Mouse (Mus musculus): ENCODE data around the gene Chic1. TPM values are rescaled to one million over a fixed set of nuclear protein-coding genes. Genes with fewer than 3 reads are reported as not detected.

Gene Chic1
- polyA plus RNA-seq, 2 experiments from 2014 or later, result 2.4 to 3.4 TPM

DNA sequence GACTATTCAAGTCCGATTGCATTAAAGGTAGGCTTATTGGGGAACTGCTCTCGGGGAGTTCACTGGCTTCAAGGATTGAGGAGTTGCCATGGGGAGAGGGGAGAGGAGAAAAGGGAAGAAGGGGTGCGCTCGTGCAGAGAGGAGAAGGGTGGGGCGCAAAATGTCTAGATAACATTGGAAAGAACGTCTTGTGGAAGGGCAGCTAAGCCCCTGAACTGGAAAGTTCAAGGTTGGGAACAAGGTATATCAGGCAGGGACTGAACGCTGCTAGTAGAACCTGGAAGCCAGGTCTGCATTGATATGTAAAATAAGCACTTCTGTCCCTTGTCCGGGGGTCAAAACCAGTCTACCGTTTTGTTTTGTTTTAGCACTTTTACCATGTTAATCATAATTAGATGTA is 81.7 kb downstream of the Chic1 start:
- no peak for ATAC-seq

DNA sequence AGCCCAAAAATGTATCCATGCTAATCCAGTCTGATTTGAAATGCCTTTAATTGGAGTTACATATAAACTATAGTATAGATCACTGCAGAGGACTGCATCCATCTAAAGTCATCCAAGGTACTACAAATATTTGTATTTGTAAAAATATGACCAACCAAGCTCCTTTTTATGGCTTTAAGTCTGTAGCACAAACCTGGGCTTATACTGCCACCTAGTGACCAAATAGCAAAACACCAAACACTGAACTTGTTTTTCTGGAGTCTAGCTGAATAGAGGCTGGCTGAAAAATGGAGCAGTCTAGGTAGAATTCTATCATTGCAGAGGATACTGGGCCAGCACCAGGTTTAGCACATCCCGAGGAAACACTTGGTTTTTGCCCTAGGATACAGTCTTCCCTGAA is 84.5 kb downstream of the Chic1 start:
- ATAC-seq, result peak; percentile 59

DNA sequence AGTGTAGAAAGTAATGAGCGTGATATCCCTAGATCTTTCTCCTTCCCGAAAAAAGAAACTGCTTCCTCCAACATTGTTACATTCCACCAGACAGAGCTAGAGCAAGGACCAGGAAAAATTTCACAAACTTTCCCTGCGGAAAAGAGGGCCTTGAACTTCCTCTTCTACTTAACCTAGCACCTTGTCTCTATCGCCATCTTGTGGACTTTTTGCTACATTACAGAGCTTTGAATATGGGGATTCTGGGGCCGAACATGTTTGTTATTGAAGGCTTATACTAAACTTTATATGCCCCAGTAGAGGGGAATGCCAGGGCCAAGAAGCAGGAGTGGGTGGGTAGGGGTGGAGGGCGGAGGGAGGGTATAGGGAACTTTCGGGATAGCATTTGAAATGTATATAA is 87.5 kb downstream of the Chic1 start:
- ATAC-seq, result no peak

Other genes with a start within 250 kb of the Chic1 start
- gene Nap1l2, start 169.8 kb upstream of the Chic1 start, polyA plus RNA-seq (2017; shearing (Covaris generic)), result not detected
- gene Cdx4, start 35.1 kb upstream of the Chic1 start, polyA plus RNA-seq (2017; shearing (Covaris generic)), result not detected
- gene Tsx, start 58.0 kb downstream of the Chic1 start, polyA plus RNA-seq (2017; shearing (Covaris generic)), result under 1 TPM in 1 of 2 experiments, not detected in 1; 0.42 TPM
- gene Gm26992, start 65.5 kb downstream of the Chic1 start, polyA plus RNA-seq (2017; shearing (Covaris generic)), result not detected

All from activated CD4-positive, CD25-positive, alpha-beta regulatory T cell, adult 4 months (primary cell).